In genomic region chr7:131650277-131650676, GRCm38 (mm10) we compare ENCODE assay signal across 26 mouse cellular contexts.
"Had no signal": no experiment of that assay in that cellular context is flagged by ENCODE, and none has a peak within 500 bp of the region (broad histone marks: within the 10 kb centered on the region; RNA-seq: fewer than 3 reads in every experiment).

No protein-coding gene starts in this region.

- DNase-seq: gastrocnemius, adult 2 months; gastrocnemius, postnatal 10 days; gastrocnemius, postnatal 25 days; heart, adult 18-20 months; heart, postnatal 10 days; heart, postnatal 4 days; kidney, adult 18-20 months; kidney, adult 8-10 months; kidney, postnatal 10 days; kidney, postnatal 25 days; layer of hippocampus, adult 9-11 months; layer of hippocampus, postnatal 36 days; left cerebral cortex, postnatal 4 days had no signal

- H3K27ac ChIP-seq: gastrocnemius, adult 2 months; heart, embryonic 10.5 days; hindbrain, embryonic 10.5 days; hindbrain, embryonic 12.5 days; hindbrain, embryonic 14.5 days; intestine, embryonic 15.5 days; limb, embryonic 13.5 days; limb, embryonic 15.5 days; liver, embryonic 12.5 days; liver, embryonic 14.5 days had no signal

- H3K9ac ChIP-seq: heart, embryonic 12.5 days; hindbrain, embryonic 12.5 days; hindbrain, embryonic 14.5 days; intestine, embryonic 15.5 days; limb, embryonic 13.5 days; limb, embryonic 15.5 days; liver, embryonic 12.5 days; liver, embryonic 14.5 days had no signal

- H3K36me3 ChIP-seq: heart, embryonic 10.5 days; heart, embryonic 12.5 days; hindbrain, embryonic 10.5 days; hindbrain, embryonic 12.5 days; intestine, embryonic 15.5 days; limb, embryonic 13.5 days; limb, embryonic 15.5 days; liver, embryonic 12.5 days had no signal

- ATAC-seq: hindbrain, embryonic 16.5 days; inflammation-experienced regulatory T-cells, adult 6 months; intestine, embryonic 15.5 days; intestine, postnatal 0 days; liver, embryonic 12.5 days had no signal

- H3K4me1 ChIP-seq: heart, embryonic 10.5 days; heart, embryonic 12.5 days; intestine, embryonic 15.5 days; liver, embryonic 12.5 days had no signal

- H3K9me3 ChIP-seq: heart, embryonic 10.5 days; heart, embryonic 12.5 days; hindbrain, embryonic 10.5 days; hindbrain, embryonic 12.5 days; intestine, embryonic 15.5 days; limb, embryonic 13.5 days; limb, embryonic 15.5 days; liver, embryonic 12.5 days had no signal

- H3K4me2 ChIP-seq: heart, embryonic 12.5 days; hindbrain, embryonic 12.5 days; hindbrain, embryonic 14.5 days; intestine, embryonic 15.5 days; limb, embryonic 13.5 days; limb, embryonic 15.5 days; liver, embryonic 12.5 days had no signal

- H3K4me3 ChIP-seq: gastrocnemius, adult 2 months; heart, embryonic 10.5 days; heart, embryonic 12.5 days; hindbrain, embryonic 10.5 days; hindbrain, embryonic 12.5 days; intestine, embryonic 15.5 days; limb, embryonic 13.5 days; limb, embryonic 15.5 days; liver, embryonic 12.5 days had no signal
